Comparison of ENCODE assay signal across 14 mouse cellular contexts in genomic region chr9:50374666-50375065, GRCm38 (mm10). TPM values are rescaled to one million over a fixed set of nuclear protein-coding genes. Genes with fewer than 3 reads are reported as not detected.
A peak's percentile ranks its signal among the peaks of the same experiment; 100 is the strongest.
DNase-seq lines count a peak whose midpoint lies in the region; ATAC-seq lines count a peak whose summit lies in the region.
"Had no signal": no experiment of that assay in that cellular context is flagged by ENCODE, and none has a peak within 500 bp of the region (broad histone marks: within the 10 kb centered on the region; RNA-seq: fewer than 3 reads in every experiment).

No protein-coding gene starts in this region.

- H3K9ac ChIP-seq in forebrain, embryonic 16.5 days (replicated peaks; ENCODE audit: low read depth, low read length), result no peak overlapping the region
- no peak overlapping the region for H3K9ac ChIP-seq in forebrain, embryonic 11.5 days (ENCODE audit: low read length)
- H3K9ac ChIP-seq: lung, embryonic 14.5 days had no signal

- no peaks in the 10 kb centered on the region for H3K27me3 ChIP-seq in forebrain, embryonic 16.5 days (replicated peaks; ENCODE audit: control insufficient read depth, insufficient read depth, low read length)
- no peaks in the 10 kb centered on the region for H3K27me3 ChIP-seq in forebrain, embryonic 11.5 days (ENCODE audit: control insufficient read depth, insufficient read depth, low read length)

- H3K4me1 ChIP-seq in forebrain, embryonic 16.5 days (replicated peaks; ENCODE audit: control insufficient read depth, insufficient read depth, low read length), result no peaks in the 10 kb centered on the region; the same call in 1 of the 2 replicates
- H3K4me1 ChIP-seq in forebrain, embryonic 11.5 days (replicated peaks; ENCODE audit: control insufficient read depth, insufficient read depth, low read length), result no peaks in the 10 kb centered on the region
- H3K4me1 ChIP-seq: megakaryocyte, embryonic 14.5 days had no signal

- H3K4me2 ChIP-seq in forebrain, embryonic 16.5 days (ENCODE audit: low read length), result no peak overlapping the region
- H3K4me2 ChIP-seq in forebrain, embryonic 11.5 days (ENCODE audit: low read depth, low read length, severe bottlenecking), result no peak overlapping the region
- H3K4me2 ChIP-seq: lung, embryonic 14.5 days had no signal

- peak; percentile 45; the same call in 1 of the 2 replicates for ATAC-seq in forebrain, embryonic 16.5 days
- no peak for ATAC-seq in forebrain, embryonic 11.5 days (replicated peaks; ENCODE audit: low FRiP score)

- no peaks in the 10 kb centered on the region for H3K36me3 ChIP-seq in forebrain, embryonic 16.5 days (ENCODE audit: control insufficient read depth, insufficient read depth)
- H3K36me3 ChIP-seq in forebrain, embryonic 11.5 days (ENCODE audit: control insufficient read depth, insufficient read depth, low read length), result no peaks in the 10 kb centered on the region

- DNase-seq in forebrain, embryonic 11.5 days (ENCODE audit: low spot score), result no peak
- DNase-seq in thymus, postnatal 4 days, result peak; percentile 15
- DNase-seq in thymus, postnatal 36 days, result no peak
- DNase-seq in left cerebral cortex, adult 9 months (ENCODE audit: low spot score in 2 of 2), result peak; percentile 25 to 56
- peak; percentile 58 for DNase-seq in telencephalon, adult 2 months (ENCODE audit: low read depth, low spot score)
- DNase-seq in kidney, postnatal 25 days, result no peak
- DNase-seq in lung, postnatal 36 days, result no peak
- DNase-seq: cerebellum, adult 8-10 months; embryo, embryonic 11 days; heart, postnatal 10 days; lung, embryonic 14.5 days had no signal

- no peaks in the 10 kb centered on the region for H3K9me3 ChIP-seq in forebrain, embryonic 16.5 days (ENCODE audit: control insufficient read depth, low read length)
- H3K9me3 ChIP-seq in forebrain, embryonic 11.5 days (ENCODE audit: control insufficient read depth, low read length), result no peaks in the 10 kb centered on the region

- no peak overlapping the region for H3K27ac ChIP-seq in forebrain, embryonic 16.5 days (ENCODE audit: low read length)
- H3K27ac ChIP-seq in forebrain, embryonic 11.5 days (ENCODE audit: low read depth, low read length), result no peak overlapping the region

- H3K4me3 ChIP-seq in forebrain, embryonic 16.5 days (replicated peaks; ENCODE audit: low read length), result no peak overlapping the region
- H3K4me3 ChIP-seq in forebrain, embryonic 11.5 days (ENCODE audit: low read depth, low read length), result no peak overlapping the region
- H3K4me3 ChIP-seq: erythroblast, embryonic 14.5 days; megakaryocyte, embryonic 14.5 days had no signal

- WGBS in forebrain, embryonic 16.5 days, result 82% methylated on average over 5 of the region's 5 CpGs
- WGBS in forebrain, embryonic 11.5 days, result 82% methylated on average over 5 of the region's 5 CpGs

RNA-seq across cellular contexts. Expression of gene Rpl10-ps3, which starts 29.9 kb away (rescaled TPM):
- 114 and 126 TPM in 2 replicates for polyA plus RNA-seq in forebrain, embryonic 16.5 days (2015; fragmentation: Nextera tagmentation; extraction: Ambion mirVana)
- 140 and 153 TPM in 2 replicates for polyA plus RNA-seq in forebrain, embryonic 11.5 days (2014; fragmentation: Nextera tagmentation; extraction: Ambion mirVana)

Comparison
In these comparisons a context has a peak if more than half of its experiments do, and no peak if none do; other contexts are left out.
1. DNase-seq: peak in thymus, postnatal 4 days (single experiment), left cerebral cortex, adult 9 months (2 of 2) and telencephalon, adult 2 months (single experiment); none in forebrain, embryonic 11.5 days (single experiment), thymus, postnatal 36 days (0 of 2), kidney, postnatal 25 days (0 of 2) and lung, postnatal 36 days (single experiment).